Mouse (Mus musculus) stomach, embryonic 15.5 days (tissue): Measurements from ENCODE around the gene Sept8. TPM values are rescaled to one million over a fixed set of nuclear protein-coding genes. Genes with fewer than 3 reads are reported as not detected.
"Not testable (repeated sequence)": the region's sequence is repeated elsewhere in the genome, so short reads cannot be mapped to it uniquely, and the experiment has no call there.

Source experiments
- ATAC-seq: fragments of 200-750 bp; cut with Nextera tagmentation; 2 replicates; pipeline ENCODE4 v1.8.0; 2017; ENCODE audit warnings: low read depth, moderate number of reproducible peaks, moderate TSS enrichment; ENCODE audit not compliant: insufficient read depth, low FRiP score
- H3K27ac ChIP-seq: fragments of 300-500 bp; sonication (generic); 2 replicates; pipeline ENCODE4 v1.5.1; 2015; ENCODE audit warnings: mild to moderate bottlenecking, inconsistent platforms
- H3K27me3 ChIP-seq: fragments of 300-500 bp; sonication (generic); replicated peaks from 2 replicates; pipeline ENCODE4 v1.6.1; 2015; ENCODE audit warnings: inconsistent platforms
- H3K36me3 ChIP-seq: fragments of 300-500 bp; sonication (generic); 2 replicates; pipeline ENCODE4 v1.6.1; 2015; ENCODE audit warnings: inconsistent platforms
- H3K4me1 ChIP-seq: fragments of 300-500 bp; sonication (generic); 2 replicates; pipeline ENCODE4 v1.6.1; 2015; ENCODE audit warnings: inconsistent platforms
- H3K4me2 ChIP-seq: fragments of 300-500 bp; sonication (generic); 2 replicates; pipeline ENCODE4 v1.6.1; 2015; ENCODE audit warnings: mild to moderate bottlenecking, inconsistent platforms
- H3K4me3 ChIP-seq: fragments of 300-500 bp; sonication (generic); replicated peaks from 2 replicates; pipeline ENCODE4 v1.5.1; 2015; ENCODE audit warnings: inconsistent platforms
- H3K9ac ChIP-seq: fragments of 300-500 bp; sonication (generic); 2 replicates; pipeline ENCODE4 v1.6.1; 2015; ENCODE audit warnings: inconsistent platforms
- H3K9me3 ChIP-seq: fragments of 300-500 bp; sonication (generic); 2 replicates; pipeline ENCODE4 v1.6.1; 2016; ENCODE audit warnings: inconsistent platforms
- WGBS: fragments of 180-500 bp; shearing (Covaris S2); methylation state at CpG from one replicate; pipeline ENCODE4 v1.1.7; 2015; 5-methylcytosine and 5-hydroxymethylcytosine counted together
- polyA plus RNA-seq: library from polyadenylated mRNA; unstranded; fragments of >200 nt; fragmentation: Nextera tagmentation; extraction: Ambion mirVana; gene quantifications from 2 replicates; pipeline ENCODE4 v1.2.1, GENCODE M21; 2015

Gene Sept8
- polyA plus RNA-seq, 1 experiment from 2014 or later: 25.3 TPM

- H3K27me3 ChIP-seq: no peaks in the 10 kb centered on the region
Observed at GRCm38 (mm10) chr11:53532231-53532620, 13.2 kb downstream of the Sept8 start.

DNA sequence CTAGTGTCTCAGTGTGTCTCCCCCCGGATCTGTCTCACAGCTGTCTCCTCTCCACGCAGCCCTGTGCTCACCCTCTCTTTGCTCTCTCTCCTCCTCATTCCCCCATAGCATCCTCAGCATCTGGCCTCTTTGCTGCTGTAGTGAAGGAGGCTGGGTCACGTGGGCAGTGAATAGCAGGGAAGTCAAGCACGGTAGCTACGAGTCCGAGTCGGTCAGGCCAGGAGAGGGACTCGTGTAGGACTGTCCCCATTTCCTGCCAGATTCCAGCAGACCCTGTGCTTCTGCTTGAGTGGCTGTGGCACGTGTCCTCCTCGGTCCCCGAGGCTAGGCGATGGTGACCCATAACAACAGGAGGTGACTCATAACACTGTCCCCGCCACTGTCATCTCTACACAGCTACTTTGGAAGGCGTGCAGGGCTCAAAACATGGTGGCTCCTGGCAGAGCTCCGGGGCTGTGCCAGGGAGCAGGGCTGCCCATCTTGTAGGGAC is 20.0 kb downstream of the Sept8 start:
- ATAC-seq: no peak
- Histone ChIP-seq H3K36me3 (peaks cover 33% of the 10 kb centered on the region), H3K4me2 (no peak overlapping the region), H3K27ac (no peak overlapping the region), H3K4me1 (no peaks in the 10 kb centered on the region; the same call in 1 of the 2 replicates), H3K9ac (no peak overlapping the region), H3K9me3 (no peaks in the 10 kb centered on the region), H3K4me3 (no peak overlapping the region), H3K27me3 (no peaks in the 10 kb centered on the region)
- 76% methylated on average over 15 of the region's 15 CpGs for WGBS

More at GRCm38 (mm10) chr11:53532231-53532620, 13.2 kb downstream of the Sept8 start:
- WGBS: 95% methylated on average over 1 of the region's 1 CpGs
- ATAC-seq: no peak
- H3K9ac ChIP-seq: no peak overlapping the region
- H3K4me2 ChIP-seq: no peak overlapping the region
- no peak overlapping the region for H3K4me3 ChIP-seq
- peaks cover 14% of the 10 kb centered on the region for H3K4me1 ChIP-seq
- H3K9me3 ChIP-seq: no peaks in the 10 kb centered on the region
- H3K27ac ChIP-seq: no peak overlapping the region
- H3K36me3 ChIP-seq: peaks cover 29% of the 10 kb centered on the region

GRCm38 (mm10) chr11:53540394-53540793 is 21.3 kb downstream of the Sept8 start:
- H3K27ac ChIP-seq: no peak overlapping the region
- H3K4me3 ChIP-seq: no peak overlapping the region
- ATAC-seq: no peak
- no peak overlapping the region for H3K4me2 ChIP-seq
- peaks cover 22% of the 10 kb centered on the region; the same call in 1 of the 2 replicates for H3K36me3 ChIP-seq
- no peaks in the 10 kb centered on the region; the same call in 1 of the 2 replicates for H3K4me1 ChIP-seq
- WGBS: 86% methylated on average over 3 of the region's 3 CpGs
- H3K27me3 ChIP-seq: no peaks in the 10 kb centered on the region
- no peak overlapping the region for H3K9ac ChIP-seq
- H3K9me3 ChIP-seq: no peaks in the 10 kb centered on the region

GRCm38 (mm10) chr11:53541222-53541621 is 22.2 kb downstream of the Sept8 start:
- H3K27ac ChIP-seq: no peak overlapping the region

DNA sequence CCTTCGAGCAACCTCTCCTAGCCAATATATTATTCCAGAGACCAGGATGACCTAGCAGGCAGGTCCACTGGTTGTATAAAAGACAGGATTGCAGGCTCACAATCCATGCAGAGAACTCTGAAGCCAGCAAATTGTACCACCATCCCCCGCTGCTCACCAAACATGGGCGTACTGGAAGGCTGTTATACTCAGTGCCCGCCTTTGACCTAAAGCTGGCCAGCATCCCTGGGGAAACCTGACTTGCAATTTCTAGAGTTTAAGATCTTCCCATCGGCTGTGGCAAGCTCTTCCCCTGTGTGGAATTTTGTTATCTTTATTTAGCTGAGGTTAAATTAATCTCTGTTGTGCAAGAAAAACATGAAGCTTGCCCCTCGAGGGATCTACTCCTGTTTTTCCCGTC is 24.0 kb downstream of the Sept8 start:
- Histone ChIP-seq H3K27ac (no peak overlapping the region), H3K27me3 (no peaks in the 10 kb centered on the region), H3K9me3 (no peaks in the 10 kb centered on the region), H3K36me3 (0 out of 2 replicates have a peak, but pooled peaks cover 9% of the 10 kb centered on the region), H3K9ac (no peak overlapping the region), H3K4me2 (no peak overlapping the region), H3K4me1 (no peaks in the 10 kb centered on the region; the same call in 1 of the 2 replicates), H3K4me3 (no peak overlapping the region)
- no peak for ATAC-seq
- 60% methylated on average over 7 of the region's 7 CpGs for WGBS

More at GRCm38 (mm10) chr11:53541222-53541621, 22.2 kb downstream of the Sept8 start:
- no peak overlapping the region for H3K4me3 ChIP-seq
- no peaks in the 10 kb centered on the region for H3K27me3 ChIP-seq
- H3K9ac ChIP-seq: no peak overlapping the region
- ATAC-seq: no peak
- no peaks in the 10 kb centered on the region for H3K9me3 ChIP-seq
- H3K4me2 ChIP-seq: no peak overlapping the region
- 80% methylated on average over 11 of the region's 11 CpGs for WGBS
- 0 out of 2 replicates have a peak, but pooled peaks cover 15% of the 10 kb centered on the region for H3K36me3 ChIP-seq
- H3K4me1 ChIP-seq: no peaks in the 10 kb centered on the region; the same call in 1 of the 2 replicates

DNA sequence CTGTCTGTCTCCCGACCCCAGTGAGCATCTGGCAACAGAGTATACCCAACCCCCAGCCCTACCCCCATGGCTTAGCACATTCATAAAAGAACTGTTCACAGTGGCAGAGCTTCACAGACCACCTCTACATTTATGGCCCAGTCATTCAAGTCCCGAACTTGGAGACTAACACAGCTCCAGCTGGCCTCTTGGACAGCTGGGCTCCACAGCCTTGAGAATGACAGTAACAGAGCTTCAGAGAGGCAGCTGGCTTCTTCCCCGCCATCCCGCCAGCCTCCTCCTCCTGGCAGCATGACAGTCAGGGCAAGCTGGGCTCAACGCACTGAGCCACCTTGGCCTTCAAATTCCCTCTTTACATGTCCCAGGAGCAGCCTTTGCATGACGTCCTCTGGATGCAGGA is 27.2 kb downstream of the Sept8 start:
- Histone ChIP-seq H3K4me1 (no peaks in the 10 kb centered on the region; the same call in 1 of the 2 replicates), H3K4me3 (no peak overlapping the region), H3K36me3 (0 out of 2 replicates have a peak, but pooled peaks cover 9% of the 10 kb centered on the region), H3K4me2 (no peak overlapping the region), H3K9ac (no peak overlapping the region), H3K27me3 (no peaks in the 10 kb centered on the region), H3K9me3 (no peaks in the 10 kb centered on the region), H3K27ac (no peak overlapping the region)
- WGBS: 62% methylated on average over 6 of the region's 6 CpGs
- no peak for ATAC-seq

GRCm38 (mm10) chr11:53547566-53547965 is 28.5 kb downstream of the Sept8 start:
- Histone ChIP-seq H3K27me3 (no peaks in the 10 kb centered on the region), H3K36me3 (0 out of 2 replicates have a peak, but pooled peaks cover 3% of the 10 kb centered on the region), H3K4me3 (no peak overlapping the region), H3K4me2 (no peak overlapping the region), H3K27ac (no peak overlapping the region), H3K4me1 (no peaks in the 10 kb centered on the region; the same call in 1 of the 2 replicates), H3K9ac (no peak overlapping the region), H3K9me3 (no peaks in the 10 kb centered on the region)
- ATAC-seq: peak; percentile 81; the same call in 1 of the 2 replicates
- WGBS: 77% methylated on average over 6 of the region's 6 CpGs

DNA sequence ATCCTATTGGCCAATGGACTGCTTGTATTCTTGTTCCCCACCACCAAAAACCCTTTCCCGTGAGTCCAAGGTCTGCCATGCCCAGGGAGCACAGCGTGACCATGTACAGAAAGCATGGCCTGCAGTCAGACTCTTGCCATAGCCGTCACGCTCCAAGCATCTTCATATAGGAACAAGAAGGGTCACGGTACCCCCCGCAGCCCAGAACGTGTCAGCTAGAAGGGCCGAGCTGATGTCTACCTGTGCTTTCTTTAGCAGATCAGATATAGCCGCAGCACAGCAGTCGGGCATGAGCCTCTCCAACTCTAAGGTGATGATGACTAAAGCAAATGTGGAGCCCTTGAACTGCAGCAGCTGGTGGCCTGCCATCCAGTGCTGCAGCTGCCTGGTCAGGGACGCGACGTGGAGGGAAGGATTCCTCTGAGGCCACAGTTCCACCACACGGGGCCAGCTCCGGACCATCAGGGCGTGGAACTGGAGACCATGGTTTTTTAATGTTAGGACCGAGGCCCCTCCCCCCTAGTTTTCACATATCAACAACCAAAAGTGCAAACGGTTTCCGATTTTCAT is 29.1 kb downstream of the Sept8 start:
- H3K9ac ChIP-seq: no peak overlapping the region
- H3K4me1 ChIP-seq: no peaks in the 10 kb centered on the region; the same call in 1 of the 2 replicates
- no peak overlapping the region for H3K4me3 ChIP-seq
- no peaks in the 10 kb centered on the region for H3K9me3 ChIP-seq
- no peak for ATAC-seq
- 80% methylated on average over 19 of the region's 19 CpGs for WGBS
- no peak overlapping the region for H3K27ac ChIP-seq
- no peak overlapping the region for H3K4me2 ChIP-seq
- H3K27me3 ChIP-seq: no peaks in the 10 kb centered on the region
- no peaks in the 10 kb centered on the region for H3K36me3 ChIP-seq

DNA sequence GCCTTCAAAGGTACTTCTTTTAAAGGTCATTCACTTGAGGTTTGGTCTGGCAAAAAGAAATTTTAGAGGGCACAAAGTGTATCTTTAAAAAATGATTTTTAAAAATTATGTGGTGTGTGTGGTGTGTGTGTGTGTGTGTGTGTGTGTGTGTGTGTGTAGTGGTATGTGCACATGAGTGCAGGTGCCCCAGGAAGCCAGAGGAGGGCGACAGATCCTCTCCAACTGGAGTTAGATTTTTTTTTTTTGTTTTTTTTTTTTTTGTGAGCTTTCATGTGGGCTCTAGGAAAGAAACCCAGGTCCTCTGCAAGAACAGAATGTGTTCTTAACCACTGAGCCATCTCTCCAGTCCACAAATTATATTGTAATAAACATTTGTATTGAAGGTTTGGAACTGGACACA is 31.7 kb downstream of the Sept8 start:
- Histone ChIP-seq H3K27me3 (no peaks in the 10 kb centered on the region), H3K4me2 (no peak overlapping the region), H3K36me3 (no peaks in the 10 kb centered on the region), H3K4me1 (no peaks in the 10 kb centered on the region), H3K27ac (no peak overlapping the region), H3K9me3 (no peaks in the 10 kb centered on the region), H3K9ac (no peak overlapping the region), H3K4me3 (no peak overlapping the region)
- ATAC-seq: no peak
- 100% methylated on average over 1 of the region's 1 CpGs for WGBS

DNA sequence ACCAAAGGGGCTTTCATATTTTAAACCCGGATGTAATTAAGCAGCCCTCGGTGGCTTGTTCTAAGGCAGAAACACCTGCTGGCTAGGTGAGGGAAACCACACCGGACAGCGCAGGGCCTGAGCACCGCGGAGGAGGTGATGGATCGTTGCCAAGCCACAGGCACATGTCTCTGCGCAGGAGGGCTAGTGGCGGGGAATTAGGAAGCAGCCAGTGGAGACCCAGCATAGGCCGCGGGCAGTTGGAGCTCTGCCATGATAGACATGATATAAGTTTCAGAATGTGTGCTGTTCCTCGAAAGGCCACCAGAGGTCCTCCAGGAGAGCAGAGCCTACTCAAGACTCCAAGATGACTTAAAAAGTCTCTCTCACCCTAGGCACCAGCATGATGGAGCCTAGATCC is 32.7 kb downstream of the Sept8 start:
- WGBS: 67% methylated on average over 12 of the region's 12 CpGs
- no peak overlapping the region for H3K4me3 ChIP-seq
- H3K9me3 ChIP-seq: no peaks in the 10 kb centered on the region
- no peaks in the 10 kb centered on the region for H3K36me3 ChIP-seq
- no peak overlapping the region for H3K9ac ChIP-seq
- no peak for ATAC-seq
- H3K27ac ChIP-seq: no peak overlapping the region
- H3K27me3 ChIP-seq: no peaks in the 10 kb centered on the region
- H3K4me1 ChIP-seq: no peaks in the 10 kb centered on the region
- no peak overlapping the region for H3K4me2 ChIP-seq

- not testable (repeated sequence) for H3K4me3 ChIP-seq, H3K4me2 ChIP-seq, ATAC-seq, H3K9ac ChIP-seq, H3K36me3 ChIP-seq, H3K4me1 ChIP-seq, H3K9me3 ChIP-seq, H3K27me3 ChIP-seq, H3K27ac ChIP-seq
- 94% methylated on average over 8 of the region's 20 CpGs for WGBS
Observed at GRCm38 (mm10) chr11:53556529-53556928, 37.5 kb downstream of the Sept8 start.

DNA sequence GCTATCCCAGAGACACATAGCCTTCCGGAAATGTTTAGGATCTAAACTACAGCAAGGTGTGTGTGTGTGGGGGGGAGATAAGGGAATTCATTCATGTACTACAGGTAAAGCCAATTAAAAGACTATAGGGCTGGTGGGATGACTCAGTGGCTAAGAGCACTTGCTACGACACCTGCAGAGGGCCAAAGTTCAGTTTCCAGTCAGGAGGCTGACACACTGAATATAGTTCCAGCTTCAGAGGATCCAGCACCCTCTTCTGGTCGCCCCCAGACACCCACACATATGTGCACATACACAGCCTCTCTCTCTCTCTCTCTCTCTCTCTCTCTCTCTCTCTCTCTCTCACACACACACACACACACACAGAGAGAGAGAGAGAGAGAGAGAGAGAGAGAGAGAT is 38.9 kb downstream of the Sept8 start:
- H3K27ac ChIP-seq, ATAC-seq, H3K9me3 ChIP-seq, H3K9ac ChIP-seq, H3K36me3 ChIP-seq, H3K4me1 ChIP-seq, H3K4me2 ChIP-seq, H3K4me3 ChIP-seq, H3K27me3 ChIP-seq: not testable (repeated sequence)
- WGBS: 88% methylated on average over 1 of the region's 3 CpGs
